Mouse (Mus musculus) midbrain, embryonic 14.5 days (tissue): ENCODE data around the gene Kcnj14. TPM values are rescaled to one million over a fixed set of nuclear protein-coding genes. Genes with fewer than 3 reads are reported as not detected.
A peak's percentile ranks its signal among the peaks of the same experiment; 100 is the strongest.

Source experiments
- ATAC-seq: fragments of 200-750 bp; cut with Nextera tagmentation; 2 replicates; pipeline ENCODE4 v1.8.0; 2017; ENCODE audit warnings: moderate number of reproducible peaks, moderate library complexity; ENCODE audit not compliant: low FRiP score, low TSS enrichment
- DNase-seq: peaks from one replicate; pipeline ENCODE4 v3.0.0-alpha.2; 2015
- H3K27ac ChIP-seq: fragments of 300-500 bp; sonication (generic); replicated peaks from 2 replicates; pipeline ENCODE4 v1.5.1; 2014; ENCODE audit warnings: mild to moderate bottlenecking, low read depth, low read length, moderate library complexity
- H3K27me3 ChIP-seq: fragments of 300-500 bp; sonication (generic); 2 replicates; pipeline ENCODE4 v1.6.1; 2014; ENCODE audit warnings: low read length, control low read depth, mixed read lengths; ENCODE audit not compliant: control insufficient read depth, insufficient read depth
- H3K36me3 ChIP-seq: fragments of 300-500 bp; sonication (generic); 2 replicates; pipeline ENCODE4 v1.6.1; 2014; ENCODE audit warnings: low read length, control low read depth; ENCODE audit not compliant: control insufficient read depth, insufficient read depth
- H3K4me1 ChIP-seq: fragments of 300-500 bp; sonication (generic); 2 replicates; pipeline ENCODE4 v1.6.1; 2014; ENCODE audit warnings: mild to moderate bottlenecking, antibody characterized with exemption, low read length, control low read depth; ENCODE audit not compliant: control insufficient read depth, insufficient read depth
- H3K4me2 ChIP-seq: fragments of 300-500 bp; sonication (generic); 2 replicates; pipeline ENCODE4 v1.6.1; 2014; ENCODE audit warnings: mild to moderate bottlenecking, low read length, moderate library complexity
- H3K4me3 ChIP-seq: fragments of 300-500 bp; sonication (generic); replicated peaks from 2 replicates; pipeline ENCODE4 v1.5.1; 2014; ENCODE audit warnings: low read depth, low read length
- H3K9ac ChIP-seq: fragments of 300-500 bp; sonication (generic); replicated peaks from 2 replicates; pipeline ENCODE4 v1.6.1; 2014; ENCODE audit warnings: mild to moderate bottlenecking, low read length, moderate library complexity
- H3K9me3 ChIP-seq: fragments of 300-500 bp; sonication (generic); 2 replicates; pipeline ENCODE4 v1.6.1; 2016; ENCODE audit warnings: low read length, control low read depth, mixed read lengths; ENCODE audit not compliant: control insufficient read depth
- WGBS: fragments of 180-500 bp; shearing (Covaris S2); extraction: QIAGEN DNeasy Blood & Tissue Kit; methylation state at CpG from one replicate; pipeline ENCODE4 v1.1.7; 2014; 5-methylcytosine and 5-hydroxymethylcytosine counted together
- polyA plus RNA-seq: library from polyadenylated mRNA; unstranded; fragments of >200 nt; fragmentation: Nextera tagmentation; extraction: Ambion mirVana; gene quantifications from 2 replicates; pipeline ENCODE4 v1.2.1, GENCODE M21; 2014

Gene Kcnj14
- polyA plus RNA-seq, 1 experiment from 2014 or later = 0.63 TPM

DNA sequence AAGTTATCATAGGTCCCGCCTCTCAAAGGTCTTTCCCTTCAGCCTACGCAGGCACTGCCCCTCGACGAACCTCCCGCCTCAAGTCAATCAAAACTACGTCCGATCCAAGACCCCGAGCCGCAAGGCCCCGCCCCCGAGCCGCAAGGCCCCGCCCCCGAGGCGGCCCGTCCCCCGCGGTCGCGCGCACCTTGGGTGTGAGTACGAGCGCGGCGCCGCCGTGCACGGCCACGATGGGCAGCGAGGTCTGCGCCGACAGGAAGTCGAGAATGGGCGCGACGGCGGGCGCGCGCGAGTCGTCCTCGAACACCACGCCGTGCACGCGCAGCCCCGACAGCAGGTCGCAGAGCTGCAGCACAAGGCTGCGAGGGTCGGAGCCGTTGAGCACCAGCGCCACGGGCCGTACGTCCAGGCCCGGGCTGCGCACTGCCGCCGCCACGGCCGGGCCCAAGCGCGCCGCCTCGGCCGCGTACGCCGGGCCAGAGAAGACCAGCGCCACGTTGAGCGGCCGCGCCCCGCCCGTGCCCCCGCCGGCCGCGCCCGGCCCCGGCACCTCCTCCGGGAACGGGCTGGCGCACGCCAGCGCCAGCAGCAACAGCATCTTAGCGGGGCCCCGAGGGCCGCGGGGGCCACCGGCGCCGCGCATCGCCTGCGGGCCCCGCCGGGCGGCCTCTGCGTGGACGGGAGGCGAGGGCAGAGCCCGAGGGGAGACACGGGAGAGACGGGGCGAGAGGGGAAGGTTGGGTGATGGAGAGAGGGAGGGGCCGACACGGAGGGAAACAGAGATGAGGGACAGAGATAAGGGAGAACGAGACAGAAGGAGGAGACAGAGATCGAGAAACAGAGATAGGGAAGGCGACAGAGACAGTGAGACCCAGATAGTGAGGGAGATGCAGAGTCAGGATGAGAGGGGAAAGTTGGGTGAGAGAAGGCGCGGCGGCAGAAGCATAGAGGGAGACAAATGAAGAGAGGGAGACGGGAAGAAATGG is 41.6 kb upstream of the Kcnj14 start:
- Histone ChIP-seq H3K4me2 (peak overlapping the region; percentile 75), H3K4me3 (peak overlapping the region; percentile 54), H3K27me3 (no peaks in the 10 kb centered on the region), H3K9ac (peak overlapping the region; percentile 74), H3K27ac (0 out of 2 replicates have a peak overlapping the region, but pooled peaks have one; percentile 55), H3K4me1 (peaks cover 37% of the 10 kb centered on the region), H3K9me3 (no peaks in the 10 kb centered on the region), H3K36me3 (no peaks in the 10 kb centered on the region)
- DNase-seq (peak; percentile 95), ATAC-seq (peak; percentile 62)
- WGBS = under 1% methylated on average over 117 of the region's 117 CpGs

DNA sequence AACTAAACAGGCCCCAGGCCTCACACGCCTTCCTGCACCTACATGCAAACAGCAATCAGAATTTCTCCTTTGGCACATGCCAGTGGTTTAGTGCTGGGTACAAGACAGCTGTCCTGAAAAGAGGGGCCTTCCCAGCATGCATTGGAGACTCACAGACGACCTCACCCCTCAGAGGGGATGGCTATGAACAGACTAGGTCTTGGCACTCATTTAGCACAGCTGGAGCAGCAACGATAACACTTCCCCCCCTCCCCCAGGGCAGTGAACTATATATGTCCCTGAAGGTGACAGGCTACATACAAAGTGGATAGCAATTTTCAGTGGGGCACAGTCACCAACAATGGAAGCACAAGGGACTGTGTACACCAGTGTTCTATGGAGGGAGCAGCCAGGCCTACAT is 39.9 kb upstream of the Kcnj14 start:
- DNase-seq (no peak), ATAC-seq (no peak)
- H3K4me3 ChIP-seq = no peak overlapping the region
- H3K4me1 ChIP-seq = peaks cover 20% of the 10 kb centered on the region
- no peak overlapping the region for H3K9ac ChIP-seq
- no peak overlapping the region for H3K27ac ChIP-seq
- no peak overlapping the region for H3K4me2 ChIP-seq
- 71% methylated on average over 3 of the region's 3 CpGs for WGBS
- no peaks in the 10 kb centered on the region for H3K27me3 ChIP-seq
- no peaks in the 10 kb centered on the region for H3K36me3 ChIP-seq
- no peaks in the 10 kb centered on the region for H3K9me3 ChIP-seq

DNA sequence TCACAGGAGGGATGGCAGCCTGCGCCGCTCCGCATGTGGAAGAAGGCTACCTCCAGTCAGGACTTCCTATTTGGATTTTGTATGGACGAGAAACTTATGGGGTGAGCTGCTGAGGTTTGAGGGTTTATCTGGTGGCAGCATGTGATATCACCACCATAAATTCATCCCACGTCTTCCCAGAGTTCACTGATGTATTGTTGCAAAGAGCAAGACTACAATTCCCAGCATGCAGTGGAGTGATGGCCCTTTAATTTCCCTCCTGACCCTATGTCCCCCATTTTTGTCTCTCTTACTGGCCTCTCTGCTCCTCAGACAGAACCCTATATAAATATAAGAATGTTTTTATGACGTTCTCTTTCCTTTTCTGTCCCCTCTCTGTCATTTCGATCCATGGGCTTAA is 38.2 kb upstream of the Kcnj14 start:
- WGBS = 89% methylated on average over 7 of the region's 7 CpGs
- H3K4me3 ChIP-seq = no peak overlapping the region
- H3K9ac ChIP-seq = no peak overlapping the region
- ATAC-seq (no peak), DNase-seq (no peak)
- no peaks in the 10 kb centered on the region for H3K36me3 ChIP-seq
- H3K4me1 ChIP-seq = peaks cover 8% of the 10 kb centered on the region
- no peak overlapping the region for H3K27ac ChIP-seq
- no peak overlapping the region for H3K4me2 ChIP-seq
- H3K27me3 ChIP-seq = no peaks in the 10 kb centered on the region
- H3K9me3 ChIP-seq = no peaks in the 10 kb centered on the region

DNA sequence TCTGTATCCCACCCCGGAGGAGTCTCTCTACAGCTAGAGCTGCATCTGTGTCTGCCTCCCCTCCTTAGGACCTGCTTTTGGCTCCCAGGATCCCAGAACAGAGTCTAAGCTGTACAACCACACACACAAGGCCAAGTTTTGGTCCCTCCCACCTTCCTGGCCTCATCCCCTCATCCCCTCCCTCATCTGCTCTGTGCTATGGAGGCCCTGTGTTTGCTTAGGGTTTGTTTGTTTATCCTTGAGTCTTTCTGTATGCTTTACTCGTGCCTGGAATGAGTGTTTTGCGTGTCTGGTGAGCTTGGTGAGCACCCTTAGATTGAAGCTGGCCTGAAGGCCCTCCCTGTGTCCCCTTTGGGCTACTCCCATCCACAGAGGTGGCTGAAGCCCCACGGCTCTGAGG is 34.4 kb upstream of the Kcnj14 start:
- WGBS = 64% methylated on average over 4 of the region's 4 CpGs
- no peaks in the 10 kb centered on the region for H3K36me3 ChIP-seq
- H3K9ac ChIP-seq = no peak overlapping the region
- H3K4me3 ChIP-seq = no peak overlapping the region
- H3K9me3 ChIP-seq = no peaks in the 10 kb centered on the region
- H3K4me2 ChIP-seq = no peak overlapping the region
- peaks cover 15% of the 10 kb centered on the region for H3K27me3 ChIP-seq
- no peak for DNase-seq
- no peak for ATAC-seq
- peaks cover 10% of the 10 kb centered on the region for H3K4me1 ChIP-seq
- H3K27ac ChIP-seq = no peak overlapping the region

DNA sequence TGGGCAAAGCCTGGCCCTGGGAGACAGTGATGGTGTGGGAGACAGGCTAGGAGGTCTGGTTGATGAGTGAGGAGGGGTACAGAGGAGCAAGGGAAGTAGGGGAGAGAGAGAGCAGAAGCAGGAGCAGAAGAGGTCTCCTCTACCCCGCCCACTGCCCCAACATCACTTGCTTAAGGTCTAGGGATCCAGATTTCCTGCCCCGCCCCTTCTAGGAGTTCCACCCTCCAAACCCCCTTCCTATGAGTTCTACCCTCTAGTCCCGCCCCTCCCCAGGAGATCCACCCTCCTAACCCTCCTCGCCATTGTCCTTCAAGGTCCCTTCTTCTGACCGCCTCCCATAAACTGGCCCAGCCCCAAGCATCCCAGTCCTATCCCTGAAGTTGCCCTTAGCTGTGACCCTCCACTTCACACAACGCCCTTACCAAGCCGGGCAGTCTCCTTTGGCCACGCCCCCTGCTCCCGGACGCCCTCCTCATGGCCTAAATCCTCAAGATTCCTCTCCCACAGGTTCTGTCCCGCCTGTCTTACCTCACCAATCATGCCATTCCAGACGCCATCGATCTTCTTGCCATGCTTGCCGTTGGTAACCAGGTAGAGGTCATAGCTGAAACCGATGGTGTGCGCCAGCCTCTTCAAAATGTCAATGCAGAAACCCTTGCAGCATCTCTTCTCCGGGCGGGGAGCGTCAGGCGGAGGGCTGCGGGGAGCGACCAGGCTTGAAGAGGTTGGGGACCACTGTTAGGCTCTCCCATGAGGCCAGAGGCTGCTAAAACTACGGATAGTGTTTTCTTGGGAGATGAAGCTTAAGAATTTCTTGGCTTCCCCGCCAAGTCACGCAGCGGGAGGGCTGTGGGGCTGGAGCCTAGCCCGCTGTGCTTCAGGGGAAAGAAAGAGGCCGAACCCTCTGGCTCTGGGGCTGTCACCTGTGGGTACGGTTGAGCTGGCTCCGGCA is 32.6 kb upstream of the Kcnj14 start:
- DNase-seq (peak; percentile 40), ATAC-seq (no peak; the same call in 1 of the 2 replicates)
- Histone ChIP-seq H3K9ac (peak overlapping the region; percentile 20; the same call in 1 of the 2 replicates), H3K27ac (no peak overlapping the region), H3K36me3 (no peaks in the 10 kb centered on the region), H3K4me2 (peak overlapping the region; percentile 52), H3K27me3 (peaks cover 15% of the 10 kb centered on the region), H3K9me3 (no peaks in the 10 kb centered on the region), H3K4me3 (peak overlapping the region; percentile 25), H3K4me1 (peaks cover 10% of the 10 kb centered on the region)
- WGBS = 4% methylated on average over 30 of the region's 30 CpGs

DNA sequence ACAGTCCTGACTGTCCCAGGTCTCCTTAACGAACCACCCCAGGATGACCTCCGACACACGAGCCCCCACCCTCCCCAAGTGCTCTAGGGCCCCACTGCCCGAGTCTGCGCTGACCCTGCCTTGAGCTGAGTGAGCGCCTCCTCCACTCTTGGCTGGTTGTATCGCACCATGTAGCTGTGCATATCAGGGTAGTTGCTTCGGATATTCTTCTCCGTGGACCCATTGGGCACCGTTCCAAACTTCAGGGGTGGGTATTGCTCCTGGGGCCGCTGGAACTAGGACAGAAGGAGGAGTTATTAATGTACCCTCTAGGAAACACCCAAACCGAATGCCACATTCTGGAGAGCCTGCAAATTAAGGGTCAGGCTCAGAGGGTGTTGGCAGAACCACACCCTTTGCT is 28.5 kb upstream of the Kcnj14 start:
- Histone ChIP-seq H3K4me1 (peaks cover 9% of the 10 kb centered on the region), H3K4me3 (no peak overlapping the region), H3K27ac (no peak overlapping the region), H3K9ac (no peak overlapping the region), H3K9me3 (no peaks in the 10 kb centered on the region), H3K4me2 (no peak overlapping the region), H3K36me3 (no peaks in the 10 kb centered on the region), H3K27me3 (peaks cover 15% of the 10 kb centered on the region)
- no peak for DNase-seq
- 85% methylated on average over 12 of the region's 12 CpGs for WGBS
- no peak for ATAC-seq

DNA sequence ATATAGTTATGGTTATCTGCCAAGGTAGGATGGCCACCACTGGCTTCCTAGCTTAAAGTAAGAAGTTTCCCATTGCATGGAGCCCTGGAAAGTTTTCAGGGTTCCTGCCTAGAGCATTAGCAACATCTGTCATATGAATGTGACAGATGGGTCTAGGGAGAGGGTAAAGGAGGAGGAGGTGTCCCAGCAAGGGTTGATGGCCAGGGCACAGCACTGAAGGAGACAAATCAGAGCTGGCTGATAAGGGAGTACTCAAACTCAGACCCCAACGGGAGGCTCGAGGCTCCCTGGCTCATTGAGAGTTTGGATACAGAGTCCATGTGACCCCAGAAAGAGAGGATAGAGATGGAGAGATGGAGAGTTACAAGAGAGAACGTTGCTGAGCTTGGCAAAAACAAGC is 26.1 kb upstream of the Kcnj14 start:
- H3K27me3 ChIP-seq = no peaks in the 10 kb centered on the region
- no peak overlapping the region for H3K27ac ChIP-seq
- H3K9ac ChIP-seq = no peak overlapping the region
- WGBS = 80% methylated on average over 3 of the region's 3 CpGs
- no peaks in the 10 kb centered on the region for H3K36me3 ChIP-seq
- H3K4me3 ChIP-seq = no peak overlapping the region
- DNase-seq (no peak), ATAC-seq (no peak)
- H3K4me1 ChIP-seq = no peaks in the 10 kb centered on the region
- H3K4me2 ChIP-seq = no peak overlapping the region
- no peaks in the 10 kb centered on the region for H3K9me3 ChIP-seq

DNA sequence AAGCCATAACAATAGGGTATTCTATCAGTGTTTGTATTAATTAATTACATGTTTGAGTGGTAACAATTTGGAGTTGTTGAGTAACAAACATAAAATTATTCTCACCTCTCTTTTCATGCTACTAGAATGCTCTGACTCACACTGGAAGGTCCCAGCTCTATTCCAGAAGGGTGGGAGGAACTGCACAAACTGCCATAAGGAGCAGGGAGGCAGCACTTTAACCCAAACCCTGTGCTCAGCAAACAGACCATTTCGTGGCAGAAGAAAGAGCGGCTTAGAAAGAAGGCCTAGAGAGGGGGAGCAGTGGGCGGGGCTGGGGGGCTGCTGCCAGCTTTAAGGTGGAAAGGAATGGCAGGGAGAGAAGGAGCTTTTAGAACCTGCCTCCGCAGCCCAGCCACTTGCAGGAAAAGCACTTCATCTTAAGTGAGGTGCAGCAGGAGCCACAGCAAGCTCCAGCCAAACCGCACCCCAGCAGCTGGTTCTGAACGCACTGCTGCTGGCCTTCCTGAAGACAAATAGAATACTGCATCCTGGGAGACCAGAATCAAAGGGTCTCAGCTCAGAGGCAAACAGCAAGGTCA is 24.0 kb upstream of the Kcnj14 start:
- Histone ChIP-seq H3K4me1 (no peaks in the 10 kb centered on the region), H3K4me3 (no peak overlapping the region), H3K9me3 (no peaks in the 10 kb centered on the region), H3K4me2 (no peak overlapping the region), H3K27me3 (no peaks in the 10 kb centered on the region), H3K27ac (no peak overlapping the region), H3K36me3 (no peaks in the 10 kb centered on the region), H3K9ac (no peak overlapping the region)
- no peak for ATAC-seq
- DNase-seq = no peak
- WGBS = 1% methylated on average over 6 of the region's 6 CpGs
